Mouse (Mus musculus): Measurements from ENCODE around the gene Cd63. TPM values are rescaled to one million over a fixed set of nuclear protein-coding genes. Genes with fewer than 3 reads are reported as not detected.

Gene Cd63
- polyA plus RNA-seq, 1 experiment = 2,043 TPM

DNA sequence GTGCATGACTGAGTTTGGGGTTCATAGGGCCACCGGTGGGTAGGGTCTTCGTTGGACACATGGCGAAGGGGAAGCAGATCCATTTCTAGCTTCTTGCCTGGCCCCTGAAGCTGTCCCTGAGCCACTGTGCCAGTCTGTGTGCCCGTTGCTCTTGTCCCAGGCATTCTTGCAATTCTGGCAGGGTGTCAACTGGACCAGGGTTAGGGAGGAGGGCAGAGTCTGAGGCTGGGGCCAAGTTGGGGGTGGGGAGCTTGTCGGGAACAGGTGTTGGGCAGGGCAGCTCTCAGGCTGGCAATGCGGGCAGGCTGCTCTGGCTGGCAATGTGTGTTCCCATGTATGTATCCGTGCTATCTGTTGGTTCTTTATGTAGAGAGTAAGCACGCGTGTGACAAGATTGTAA, 37.7 kb downstream of the Cd63 start:
- Histone ChIP-seq H3ac (ENCODE audit: control insufficient read depth, insufficient read length, low read depth) (peak overlapping the region; percentile 43), H3K36me3 (ENCODE audit: control insufficient read depth, insufficient read depth) (peaks cover 28% of the 10 kb centered on the region), H3K4me3 (ENCODE audit: insufficient read depth, poor library complexity, severe bottlenecking) (no peak overlapping the region), H3K27me3 (ENCODE audit: control insufficient read depth, insufficient read depth, insufficient read length) (no peaks in the 10 kb centered on the region), H3K79me3 (ENCODE audit: low read depth) (peaks cover 35% of the 10 kb centered on the region), H3K79me2 (ENCODE audit: control insufficient read depth, insufficient read depth) (peaks cover 71% of the 10 kb centered on the region)
- peak; percentile 84 for TF ChIP-seq MYOD1 (IDR thresholded peaks at IDR 0.05; ENCODE audit: control insufficient read depth, insufficient read length, low read depth)
- TF ChIP-seq MAX (IDR thresholded peaks at IDR 0.05) = no peak

DNA sequence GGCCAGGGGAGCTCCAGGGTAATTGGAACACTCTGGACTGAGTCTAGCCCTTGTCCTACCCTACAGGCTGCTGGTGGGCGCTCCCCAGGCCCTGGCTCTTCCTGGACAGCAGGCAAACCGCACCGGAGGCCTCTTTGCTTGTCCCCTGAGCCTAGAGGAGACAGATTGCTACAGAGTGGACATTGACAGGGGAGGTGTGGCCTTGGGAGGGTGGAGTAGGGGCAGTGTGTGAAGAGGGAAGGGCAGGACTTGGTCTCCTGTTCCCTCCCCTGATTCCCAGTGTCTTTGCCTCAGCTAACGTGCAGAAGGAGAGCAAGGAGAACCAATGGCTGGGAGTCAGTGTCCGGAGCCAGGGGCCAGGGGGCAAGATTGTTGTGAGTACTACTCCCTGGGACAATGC, 38.2 kb downstream of the Cd63 start:
- H3K79me3 ChIP-seq (ENCODE audit: low read depth) = peaks cover 35% of the 10 kb centered on the region

DNA sequence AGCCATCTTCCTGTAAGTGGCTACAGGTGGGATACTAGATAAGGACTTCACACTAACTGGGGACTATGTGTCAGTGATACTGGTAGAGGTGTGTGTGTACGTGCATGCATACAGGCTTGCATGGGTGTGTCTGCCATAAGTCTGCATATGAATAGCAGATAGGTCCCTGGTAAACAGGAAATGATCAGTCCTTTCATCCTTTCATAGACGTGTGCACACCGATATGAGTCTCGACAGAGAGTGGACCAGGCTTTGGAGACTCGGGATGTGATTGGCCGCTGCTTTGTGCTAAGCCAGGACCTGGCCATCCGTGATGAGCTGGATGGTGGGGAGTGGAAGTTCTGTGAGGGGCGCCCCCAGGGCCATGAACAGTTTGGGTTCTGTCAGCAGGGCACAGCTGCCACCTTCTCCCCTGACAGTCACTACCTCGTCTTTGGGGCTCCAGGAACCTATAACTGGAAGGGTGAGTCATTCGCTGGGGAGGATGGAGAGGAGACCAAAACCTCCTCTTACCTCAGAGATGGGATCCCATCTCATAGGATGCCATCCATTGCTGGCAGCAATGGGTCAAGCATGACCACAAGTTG, 39.8 kb downstream of the Cd63 start:
- no peaks in the 10 kb centered on the region for H3K27me3 ChIP-seq (ENCODE audit: control insufficient read depth, insufficient read depth, insufficient read length)
- TF ChIP-seq FOSL1 (IDR thresholded peaks at IDR 0.05; ENCODE audit: insufficient read depth, low read length, poor library complexity, severe bottlenecking) = no peak
- TF ChIP-seq MAX (IDR thresholded peaks at IDR 0.05) = no peak
- no peak for TF ChIP-seq USF1 (IDR thresholded peaks at IDR 0.05; ENCODE audit: low read depth)
- no peak for TF ChIP-seq MYOD1 (IDR thresholded peaks at IDR 0.05; ENCODE audit: control insufficient read depth, insufficient read length, low read depth)
- TF ChIP-seq CEBPB (IDR thresholded peaks at IDR 0.05; ENCODE audit: low read depth) = no peak
- TF ChIP-seq CTCF (IDR thresholded peaks at IDR 0.05; ENCODE audit: control insufficient read depth, insufficient read depth, insufficient read length) = no peak
- TF ChIP-seq MYOG (IDR thresholded peaks at IDR 0.05; ENCODE audit: control insufficient read depth, extremely low read depth, insufficient read length) = no peak
- H3K36me3 ChIP-seq (ENCODE audit: control insufficient read depth, insufficient read depth) = peaks cover 38% of the 10 kb centered on the region
- H3K79me3 ChIP-seq (ENCODE audit: low read depth) = peaks cover 20% of the 10 kb centered on the region
- H3K4me3 ChIP-seq (ENCODE audit: insufficient read depth, poor library complexity, severe bottlenecking) = no peak overlapping the region
- H3ac ChIP-seq (ENCODE audit: control insufficient read depth, insufficient read length, low read depth) = no peak overlapping the region
- peaks cover 51% of the 10 kb centered on the region for H3K79me2 ChIP-seq (ENCODE audit: control insufficient read depth, insufficient read depth)

More for the DNA sequence above, 38.2 kb downstream of the Cd63 start:
- H3K27me3 ChIP-seq (ENCODE audit: control insufficient read depth, insufficient read depth, insufficient read length) = no peaks in the 10 kb centered on the region
- TF ChIP-seq MYOG (IDR thresholded peaks at IDR 0.05; ENCODE audit: control insufficient read depth, extremely low read depth, insufficient read length) = no peak
- no peak for TF ChIP-seq MYOD1 (IDR thresholded peaks at IDR 0.05; ENCODE audit: control insufficient read depth, insufficient read length, low read depth)
- TF ChIP-seq USF1 (IDR thresholded peaks at IDR 0.05; ENCODE audit: low read depth) = no peak
- no peak for TF ChIP-seq FOSL1 (IDR thresholded peaks at IDR 0.05; ENCODE audit: insufficient read depth, low read length, poor library complexity, severe bottlenecking)
- TF ChIP-seq CTCF (IDR thresholded peaks at IDR 0.05; ENCODE audit: control insufficient read depth, insufficient read depth, insufficient read length) = no peak
- no peak for TF ChIP-seq CEBPB (IDR thresholded peaks at IDR 0.05; ENCODE audit: low read depth)
- no peak for TF ChIP-seq MAX (IDR thresholded peaks at IDR 0.05)
- H3K79me2 ChIP-seq (ENCODE audit: control insufficient read depth, insufficient read depth) = peaks cover 67% of the 10 kb centered on the region
- H3K36me3 ChIP-seq (ENCODE audit: control insufficient read depth, insufficient read depth) = peaks cover 33% of the 10 kb centered on the region
- no peak overlapping the region for H3ac ChIP-seq (ENCODE audit: control insufficient read depth, insufficient read length, low read depth)
- H3K4me3 ChIP-seq (ENCODE audit: insufficient read depth, poor library complexity, severe bottlenecking) = no peak overlapping the region

DNA sequence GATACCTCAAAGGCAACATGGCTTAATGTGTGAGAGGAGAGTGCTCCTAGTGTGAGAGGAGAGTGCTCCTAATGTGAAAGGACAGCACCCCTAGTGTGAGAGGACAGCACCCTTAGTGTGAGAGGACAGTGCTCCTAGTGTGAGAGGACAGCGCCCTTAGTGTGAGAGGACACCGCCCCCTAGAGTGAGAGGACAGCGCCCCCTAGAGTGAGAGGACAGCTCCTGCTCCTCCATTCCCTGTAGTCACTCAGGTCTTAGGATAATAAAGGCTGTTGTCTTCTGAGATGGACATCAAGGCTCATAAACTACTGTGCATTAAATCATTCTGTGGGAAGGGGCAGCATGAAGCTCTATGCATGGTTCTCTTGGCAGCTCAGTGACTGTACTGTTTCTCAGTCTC, 44.9 kb downstream of the Cd63 start:
- no peak overlapping the region for H3ac ChIP-seq (ENCODE audit: control insufficient read depth, insufficient read length, low read depth)
- peaks cover 70% of the 10 kb centered on the region for H3K36me3 ChIP-seq (ENCODE audit: control insufficient read depth, insufficient read depth)
- no peaks in the 10 kb centered on the region for H3K79me3 ChIP-seq (ENCODE audit: low read depth)
- TF ChIP-seq USF1 (IDR thresholded peaks at IDR 0.05; ENCODE audit: low read depth) = no peak
- TF ChIP-seq CTCF (IDR thresholded peaks at IDR 0.05; ENCODE audit: control insufficient read depth, insufficient read depth, insufficient read length) = peak; percentile 80
- TF ChIP-seq MYOD1 (IDR thresholded peaks at IDR 0.05; ENCODE audit: control insufficient read depth, insufficient read length, low read depth) = no peak
- no peak for TF ChIP-seq MYOG (IDR thresholded peaks at IDR 0.05; ENCODE audit: control insufficient read depth, extremely low read depth, insufficient read length)
- no peak for TF ChIP-seq MAX (IDR thresholded peaks at IDR 0.05)
- no peak for TF ChIP-seq FOSL1 (IDR thresholded peaks at IDR 0.05; ENCODE audit: insufficient read depth, low read length, poor library complexity, severe bottlenecking)
- H3K79me2 ChIP-seq (ENCODE audit: control insufficient read depth, insufficient read depth) = peaks cover 6% of the 10 kb centered on the region
- no peak overlapping the region for H3K4me3 ChIP-seq (ENCODE audit: insufficient read depth, poor library complexity, severe bottlenecking)
- no peaks in the 10 kb centered on the region for H3K27me3 ChIP-seq (ENCODE audit: control insufficient read depth, insufficient read depth, insufficient read length)

DNA sequence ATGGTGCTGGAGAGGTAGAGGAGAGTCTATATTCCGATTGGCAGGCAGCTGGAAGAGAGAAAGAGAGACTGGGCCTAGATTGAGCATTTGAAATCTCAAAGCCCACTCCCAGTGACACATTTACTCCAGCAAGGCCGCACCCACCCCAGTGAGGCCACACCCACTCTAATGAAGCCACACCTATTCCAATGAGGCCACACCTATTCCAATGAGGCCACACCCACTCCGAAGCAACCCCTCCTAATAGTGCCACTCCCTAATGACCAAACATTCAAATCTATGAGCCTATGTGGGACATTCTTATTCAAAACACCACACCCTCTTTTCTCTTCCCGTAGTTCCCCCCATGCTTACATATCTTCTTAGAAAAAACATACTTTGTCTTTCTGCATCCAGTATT, 46.7 kb downstream of the Cd63 start:
- peaks cover 72% of the 10 kb centered on the region for H3K36me3 ChIP-seq (ENCODE audit: control insufficient read depth, insufficient read depth)

More for the DNA sequence above, 46.7 kb downstream of the Cd63 start:
- Histone ChIP-seq H3K4me3 (ENCODE audit: insufficient read depth, poor library complexity, severe bottlenecking) (no peak overlapping the region), H3ac (ENCODE audit: control insufficient read depth, insufficient read length, low read depth) (no peak overlapping the region), H3K27me3 (ENCODE audit: control insufficient read depth, insufficient read depth, insufficient read length) (no peaks in the 10 kb centered on the region), H3K79me3 (ENCODE audit: low read depth) (no peaks in the 10 kb centered on the region), H3K79me2 (ENCODE audit: control insufficient read depth, insufficient read depth) (no peaks in the 10 kb centered on the region)
- TF ChIP-seq MAX (IDR thresholded peaks at IDR 0.05) = no peak
- no peak for TF ChIP-seq MYOD1 (IDR thresholded peaks at IDR 0.05; ENCODE audit: control insufficient read depth, insufficient read length, low read depth)
- TF ChIP-seq MYOG (IDR thresholded peaks at IDR 0.05; ENCODE audit: control insufficient read depth, extremely low read depth, insufficient read length) = no peak
- no peak for TF ChIP-seq CEBPB (IDR thresholded peaks at IDR 0.05; ENCODE audit: low read depth)
- TF ChIP-seq CTCF (IDR thresholded peaks at IDR 0.05; ENCODE audit: control insufficient read depth, insufficient read depth, insufficient read length) = no peak
- no peak for TF ChIP-seq USF1 (IDR thresholded peaks at IDR 0.05; ENCODE audit: low read depth)
- TF ChIP-seq FOSL1 (IDR thresholded peaks at IDR 0.05; ENCODE audit: insufficient read depth, low read length, poor library complexity, severe bottlenecking) = no peak
